ENCODE assay signal across 13 mouse cellular contexts in the genomic region with DNA sequence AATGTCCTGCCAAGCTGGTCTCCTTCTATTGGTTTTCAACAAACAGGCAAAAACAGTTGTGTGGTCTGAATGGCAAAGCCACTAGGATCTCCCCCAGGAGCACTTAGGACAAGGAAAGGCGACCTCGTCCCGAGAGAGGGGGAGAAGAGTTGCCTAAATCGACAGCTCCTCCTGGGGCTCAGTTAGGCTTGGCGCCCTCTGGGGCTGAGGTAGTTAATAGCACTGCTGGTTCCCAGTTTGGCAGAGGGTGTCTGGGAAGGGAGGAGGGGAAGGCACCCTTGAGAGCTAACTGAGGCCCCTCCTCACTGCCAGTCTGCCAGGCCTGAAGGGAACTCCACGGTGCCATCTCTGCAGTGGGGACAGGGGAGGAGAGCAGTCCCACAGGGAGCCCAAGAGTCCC. TPM values are rescaled to one million over a fixed set of nuclear protein-coding genes. Genes with fewer than 3 reads are reported as not detected.
DNase-seq lines count a peak whose midpoint lies in the region; ATAC-seq and TF ChIP-seq lines count a peak whose summit lies in the region.
"Had no signal": no experiment of that assay in that cellular context is flagged by ENCODE, and none has a peak within 500 bp of the region (broad histone marks: within the 10 kb centered on the region; RNA-seq: fewer than 3 reads in every experiment).

No protein-coding gene starts in this region.

- peaks cover 12% of the 10 kb centered on the region; the same call in 1 of the 2 replicates for H3K36me3 ChIP-seq in kidney, postnatal 0 days (ENCODE audit: insufficient read depth, low read length)
- no peaks in the 10 kb centered on the region for H3K36me3 ChIP-seq in thymus, adult 2 months (ENCODE audit: control insufficient read depth, insufficient read depth, low read length)

- no peak overlapping the region for H3K4me3 ChIP-seq in kidney, postnatal 0 days (replicated peaks; ENCODE audit: low read depth, low read length)
- H3K4me3 ChIP-seq in thymus, adult 2 months (ENCODE audit: control insufficient read depth, insufficient read depth, low read length) = no peak overlapping the region
- no peak overlapping the region for H3K4me3 ChIP-seq in bone marrow, adult 2 months (replicated peaks; ENCODE audit: control insufficient read depth, low read depth, low read length)
- H3K4me3 ChIP-seq: embryonic facial prominence, embryonic 15.5 days; liver, embryonic 13.5 days; midbrain, embryonic 13.5 days had no signal

- TF ChIP-seq POLR2A in thymus, adult 2 months (IDR thresholded peaks at IDR 0.05; ENCODE audit: control insufficient read depth, extremely low read depth, insufficient read depth, low read length, poor library complexity) = no peak
- TF ChIP-seq POLR2A in bone marrow, adult 2 months (IDR thresholded peaks at IDR 0.05; ENCODE audit: borderline replicate concordance, control insufficient read depth, low read depth, low read length) = no peak

- H3K4me2 ChIP-seq in kidney, postnatal 0 days (ENCODE audit: low read length) = no peak overlapping the region
- H3K4me2 ChIP-seq: embryonic facial prominence, embryonic 15.5 days; liver, embryonic 13.5 days; midbrain, embryonic 13.5 days had no signal

- ATAC-seq in kidney, postnatal 0 days (replicated peaks; ENCODE audit: low FRiP score, low read depth) = no peak
- ATAC-seq: midbrain, embryonic 13.5 days; Patski had no signal

- H3K9me3 ChIP-seq in kidney, postnatal 0 days (replicated peaks; ENCODE audit: low read length) = no peaks in the 10 kb centered on the region
- H3K9me3 ChIP-seq: embryonic facial prominence, embryonic 15.5 days; liver, embryonic 13.5 days; midbrain, embryonic 13.5 days had no signal

- H3K27me3 ChIP-seq in kidney, postnatal 0 days (ENCODE audit: insufficient read depth, low read length) = no peaks in the 10 kb centered on the region
- no peaks in the 10 kb centered on the region for H3K27me3 ChIP-seq in thymus, adult 2 months (ENCODE audit: control insufficient read depth, insufficient read depth, low read length)
- H3K27me3 ChIP-seq: embryonic facial prominence, embryonic 15.5 days; liver, embryonic 13.5 days; midbrain, embryonic 13.5 days; Patski had no signal

- no peak for DNase-seq in kidney, postnatal 0 days (ENCODE audit: low spot score)
- no peak for DNase-seq in kidney, adult 8-10 months
- peak; percentile 20 for DNase-seq in thymus, adult 2 months
- no peak for DNase-seq in thymus, postnatal 0 days (ENCODE audit: low spot score)
- DNase-seq in urinary bladder, adult 2 months (ENCODE audit: low spot score) = no peak
- no peak for DNase-seq in right cerebral cortex, adult 18-20 months
- DNase-seq: cerebellum, postnatal 36 days; kidney, adult 9 months; liver, embryonic 13.5 days had no signal

- H3K4me1 ChIP-seq in kidney, postnatal 0 days (replicated peaks; ENCODE audit: insufficient read depth, low read length) = no peaks in the 10 kb centered on the region
- no peaks in the 10 kb centered on the region for H3K4me1 ChIP-seq in thymus, adult 2 months (replicated peaks; ENCODE audit: control insufficient read depth, insufficient read depth, low read length)
- H3K4me1 ChIP-seq in bone marrow, adult 2 months (ENCODE audit: control insufficient read depth, insufficient read depth, low read length) = no peaks in the 10 kb centered on the region
- H3K4me1 ChIP-seq: embryonic facial prominence, embryonic 15.5 days; liver, embryonic 13.5 days had no signal

- no peak overlapping the region for H3K9ac ChIP-seq in kidney, postnatal 0 days (ENCODE audit: low read depth, low read length)
- H3K9ac ChIP-seq: embryonic facial prominence, embryonic 15.5 days; liver, embryonic 13.5 days; midbrain, embryonic 13.5 days had no signal

- WGBS in kidney, postnatal 0 days = 78% methylated on average over 6 of the region's 6 CpGs
- WGBS in thymus, adult 2 months = 60% methylated on average over 6 of the region's 6 CpGs
- 47% methylated on average over 6 of the region's 6 CpGs for WGBS in bone marrow, adult 2 months

- H3K27ac ChIP-seq in kidney, postnatal 0 days = no peak overlapping the region
- no peak overlapping the region for H3K27ac ChIP-seq in thymus, adult 2 months (ENCODE audit: control insufficient read depth, insufficient read depth, low read length)
- no peak overlapping the region for H3K27ac ChIP-seq in bone marrow, adult 2 months (ENCODE audit: control insufficient read depth, insufficient read depth, low read depth, low read length, poor library complexity)
- H3K27ac ChIP-seq: embryonic facial prominence, embryonic 15.5 days; liver, embryonic 13.5 days; midbrain, embryonic 13.5 days had no signal

- TF ChIP-seq CTCF in kidney, postnatal 0 days (IDR thresholded peaks at IDR 0.05; ENCODE audit: low read depth) = peak; percentile 37; the same call in 1 of the 2 replicates
- TF ChIP-seq CTCF in thymus, adult 2 months (IDR thresholded peaks at IDR 0.05; ENCODE audit: borderline replicate concordance, control insufficient read depth, extremely low read depth, insufficient read depth, low read length, poor library complexity) = no peak
- peak; percentile 26; the same call in 1 of the 2 replicates for TF ChIP-seq CTCF in bone marrow, adult 2 months (IDR thresholded peaks at IDR 0.05; ENCODE audit: control insufficient read depth, insufficient read depth, low read length)

RNA-seq across cellular contexts. Expression of gene B4galnt2, which starts 44.5 kb away (rescaled TPM):
- 1.1 and 1.6 TPM in 2 replicates for polyA plus RNA-seq in kidney, postnatal 0 days (2015; fragmentation: Nextera tagmentation; extraction: Ambion mirVana)
- polyA plus RNA-seq in thymus, adult 2 months (2012; rRNA removed) = not detected in 2 replicates
- 1.1 and 1.2 TPM in 2 replicates for polyA plus RNA-seq in thymus, postnatal 0 days (2015; fragmentation: Nextera tagmentation; extraction: Ambion mirVana)
- not detected in 2 replicates for polyA plus RNA-seq in bone marrow, adult 2 months (2011; ENCODE audit: insufficient read depth, insufficient read length, low replicate concordance, missing spikeins)
- polyA plus RNA-seq in urinary bladder, adult 2 months (2012; rRNA removed) = not detected in 2 replicates
- polyA plus RNA-seq: midbrain, embryonic 13.5 days had no signal

RNA-seq across cellular contexts. Expression of gene Igf2bp1, which starts 46.6 kb away (rescaled TPM):
- polyA plus RNA-seq in kidney, postnatal 0 days (2015; fragmentation: Nextera tagmentation; extraction: Ambion mirVana) = 14.9 and 20.5 TPM in 2 replicates
- 0.01 and 0.13 TPM in 2 replicates for polyA plus RNA-seq in thymus, adult 2 months (2012; rRNA removed)
- polyA plus RNA-seq in thymus, postnatal 0 days (2015; fragmentation: Nextera tagmentation; extraction: Ambion mirVana) = 1.3 and 1.5 TPM in 2 replicates
- 0.11 and 19.8 TPM in 2 replicates for polyA plus RNA-seq in bone marrow, adult 2 months (2011; ENCODE audit: insufficient read depth, insufficient read length, low replicate concordance, missing spikeins)
- 0.33 and 0.41 TPM in 2 replicates for polyA plus RNA-seq in urinary bladder, adult 2 months (2012; rRNA removed)
